Mouse (Mus musculus) T-helper 1 cell (primary cell): Measurements from ENCODE around the gene Dock3.

Experiments
- in situ Hi-C: fragments of 300-600 bp; cut with MboI, MseI; formaldehyde crosslinking; loops from one replicate; pipeline ENCODE4 v1.15.1; 2025; ENCODE audit warnings: high pct_unique_total_duplicates

Dock3 gene

DNA sequence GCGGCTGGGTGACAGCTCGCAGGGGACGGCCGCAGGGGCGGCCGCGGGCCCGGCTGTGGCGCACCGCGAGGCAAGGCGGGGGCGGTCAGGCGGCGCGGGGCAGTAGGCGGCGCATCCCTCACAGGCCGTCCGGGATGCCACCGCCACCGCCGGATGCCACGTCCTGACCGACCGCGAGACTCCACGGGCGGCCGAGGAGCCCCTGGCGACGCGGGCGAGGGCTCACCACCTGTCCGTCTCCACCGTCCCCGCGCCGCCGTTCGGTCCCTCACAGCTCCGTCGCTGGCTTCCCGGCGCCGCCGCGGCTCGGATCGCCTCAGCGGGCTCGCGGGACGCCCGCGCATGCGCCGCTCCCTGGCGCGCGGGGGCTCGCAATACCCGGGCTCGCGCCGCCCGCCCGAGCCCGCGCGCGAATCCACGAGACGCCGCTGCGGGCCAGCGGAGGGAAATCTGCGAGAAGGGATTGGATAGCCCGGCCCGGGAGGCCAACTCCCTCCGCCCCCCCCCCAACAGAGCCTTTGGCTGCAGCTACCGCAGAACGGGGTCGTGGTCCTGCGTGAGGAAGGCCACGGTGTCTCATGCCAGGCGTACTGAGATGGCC lies at the start of gene Dock3:
Gene Dock3 (minus strand): TSS at position 371 of the 601 bp plus-strand sequence.
- in situ Hi-C loops, result no loop called here

DNA sequence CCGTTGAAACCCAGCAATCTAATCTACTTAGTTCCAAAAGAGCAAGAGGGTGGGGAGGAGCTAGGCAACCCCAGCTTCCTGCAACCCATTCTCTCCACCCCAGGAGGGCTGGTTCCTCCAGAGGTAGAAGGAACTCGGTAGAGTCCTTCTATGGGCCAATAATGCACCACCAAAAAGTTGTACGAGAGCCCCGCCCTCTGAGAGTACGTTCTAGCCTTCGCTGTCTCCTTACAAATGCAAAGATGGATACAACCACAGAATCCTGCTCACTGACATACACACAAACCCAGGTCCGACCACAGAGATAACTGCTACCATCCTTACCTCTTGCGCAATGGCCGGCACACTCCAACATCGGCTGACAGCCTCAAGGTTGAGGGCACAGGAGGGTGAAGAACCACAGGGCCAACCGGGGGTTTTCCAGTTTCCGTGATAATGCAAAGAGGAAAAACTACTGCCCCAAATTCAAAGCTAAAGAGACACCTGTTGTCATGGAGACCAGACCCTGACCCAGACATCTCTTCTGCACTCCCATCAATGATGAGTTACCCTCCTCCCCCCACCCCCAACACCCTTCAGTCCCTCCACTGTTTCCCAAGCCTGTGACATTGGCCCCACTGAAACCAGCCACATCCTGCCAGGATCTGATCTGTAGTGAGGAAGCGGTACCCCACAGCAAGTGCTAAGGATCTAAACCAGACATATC lies 48.8 kb upstream of the Dock3 start:
- in situ Hi-C loops, result loop anchor here (10.0 kb wide), 1 partner anchor 254 kb away; the partner anchor contains the start of gene Tmem115

DNA sequence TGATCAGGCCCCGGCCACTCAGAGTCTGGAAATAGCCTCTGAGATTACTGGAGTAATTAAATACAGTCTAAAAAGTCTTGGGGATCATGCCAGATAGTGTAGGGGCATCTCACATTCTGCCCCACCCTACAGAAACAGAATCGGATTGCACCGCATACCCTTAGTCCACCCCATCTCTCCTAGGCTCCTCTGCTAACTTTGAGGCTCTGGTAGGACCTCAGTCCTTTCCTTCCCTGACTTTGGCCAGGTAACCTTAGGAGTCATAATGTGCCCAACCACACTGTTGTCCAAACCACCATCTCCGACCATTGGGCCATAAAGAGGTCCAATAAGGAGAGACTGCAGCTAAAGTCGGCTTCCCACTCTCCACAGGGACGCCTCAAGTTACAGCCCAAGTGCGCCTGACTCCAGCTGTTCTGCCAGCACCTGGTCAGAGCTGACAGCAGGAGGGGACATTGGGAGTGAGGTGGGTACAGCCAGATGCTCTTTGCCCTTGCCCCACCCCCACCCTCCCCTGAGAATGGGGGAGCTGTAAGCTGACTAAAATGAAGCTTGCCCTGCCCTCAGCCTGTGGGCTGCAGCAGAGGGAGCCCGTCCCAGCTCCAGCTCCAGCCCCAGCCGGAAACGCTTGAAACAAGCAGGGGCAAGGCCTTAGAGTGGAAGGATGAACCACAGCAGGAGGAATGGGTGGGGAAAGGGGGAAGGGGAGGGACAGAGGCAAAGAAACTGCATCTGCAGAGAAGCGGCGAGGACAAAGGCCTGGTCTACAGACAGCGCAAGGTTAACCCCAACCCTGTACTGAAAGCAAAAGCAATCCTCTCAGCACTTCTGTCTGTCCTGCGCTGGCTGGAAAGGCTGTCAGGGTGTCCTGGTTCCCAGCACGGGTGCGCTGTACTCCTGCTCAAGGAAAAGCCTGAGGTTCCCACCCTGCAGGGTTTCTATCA lies 47.9 kb upstream of the Dock3 start:
- in situ Hi-C loops, result loop anchor here (10.0 kb wide), 1 partner anchor 255 kb away; the partner anchor contains the start of gene Tmem115

DNA sequence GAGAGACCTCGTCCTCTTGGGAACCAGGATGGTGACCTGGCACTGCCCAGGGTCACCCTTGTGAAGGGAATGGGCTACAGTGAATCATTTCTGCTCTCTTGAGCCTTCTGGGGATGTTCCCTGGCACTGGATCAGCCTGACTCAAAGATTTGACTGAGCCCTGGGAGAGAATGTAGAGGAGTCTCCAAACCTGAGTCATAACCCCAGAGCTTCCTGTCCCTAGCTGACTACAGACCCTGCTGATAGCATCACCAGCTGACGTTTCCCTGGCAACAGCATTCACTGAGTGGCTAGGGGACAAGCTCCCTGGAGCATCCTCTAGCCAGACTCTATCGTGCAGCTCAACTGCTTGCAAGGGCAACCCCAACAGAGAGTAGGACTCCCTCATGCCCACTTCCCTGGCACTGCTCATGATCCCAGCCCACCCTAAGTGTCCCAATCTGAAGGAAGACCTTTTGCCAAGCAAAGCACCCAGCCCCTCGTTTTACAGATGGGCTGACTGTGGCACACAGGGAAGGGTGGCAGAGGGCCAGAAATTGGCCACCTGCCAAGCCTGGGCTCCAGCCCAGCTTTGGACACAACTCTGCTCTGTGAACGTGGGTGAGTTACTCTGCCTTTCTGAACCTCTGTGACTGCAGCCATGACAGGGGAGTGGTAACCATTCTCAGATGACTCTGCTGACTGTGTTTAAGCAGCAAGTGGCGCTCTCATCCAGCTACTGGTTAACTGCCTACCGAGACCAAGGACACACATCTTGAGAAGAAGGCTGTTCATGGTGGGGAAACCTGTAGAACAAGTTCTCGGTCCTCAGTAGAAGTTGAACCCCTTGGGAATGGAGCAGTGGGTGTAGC lies 47.0 kb upstream of the Dock3 start:
- in situ Hi-C loops, result no loop called here

DNA sequence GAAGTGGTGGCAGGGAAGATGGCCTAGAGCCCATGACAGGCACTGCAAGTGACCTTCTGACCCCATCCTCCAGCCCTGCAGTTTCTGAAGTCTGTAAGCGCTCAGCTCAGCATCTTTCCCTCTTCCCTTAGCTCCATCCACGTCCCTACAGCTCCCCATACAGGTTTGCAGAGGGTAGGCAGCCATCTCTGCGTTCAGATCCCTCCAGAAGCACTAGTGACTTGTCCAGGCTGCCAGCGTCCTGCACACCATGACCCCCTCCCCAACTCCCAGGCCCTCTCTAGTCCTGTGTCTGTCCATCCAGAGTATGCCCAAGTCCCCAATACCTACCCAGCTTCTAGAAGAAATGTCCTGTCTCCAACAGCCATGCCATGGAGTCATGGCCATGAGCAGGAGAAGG lies 46.4 kb upstream of the Dock3 start:
- in situ Hi-C loops, result no loop called here

DNA sequence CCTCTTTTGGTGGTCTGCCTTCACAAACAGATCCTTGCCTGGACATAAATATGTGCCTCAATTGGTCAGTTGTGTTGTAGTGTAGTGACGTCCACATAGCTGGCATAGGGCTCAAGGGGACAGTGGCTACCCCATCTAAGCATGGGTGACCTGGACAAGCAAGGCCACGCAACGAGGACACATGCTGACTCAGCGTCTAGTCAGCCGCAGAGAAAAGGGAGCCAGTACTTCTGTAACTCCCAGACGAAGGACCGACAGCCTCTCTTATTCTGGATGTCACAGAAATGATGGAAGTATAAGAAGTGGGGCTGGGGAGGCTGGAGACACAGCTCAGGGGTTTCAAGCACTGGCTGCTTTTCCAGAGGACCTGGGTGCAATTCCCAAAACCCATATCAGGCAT lies 45.9 kb upstream of the Dock3 start:
- in situ Hi-C loops, result no loop called here

DNA sequence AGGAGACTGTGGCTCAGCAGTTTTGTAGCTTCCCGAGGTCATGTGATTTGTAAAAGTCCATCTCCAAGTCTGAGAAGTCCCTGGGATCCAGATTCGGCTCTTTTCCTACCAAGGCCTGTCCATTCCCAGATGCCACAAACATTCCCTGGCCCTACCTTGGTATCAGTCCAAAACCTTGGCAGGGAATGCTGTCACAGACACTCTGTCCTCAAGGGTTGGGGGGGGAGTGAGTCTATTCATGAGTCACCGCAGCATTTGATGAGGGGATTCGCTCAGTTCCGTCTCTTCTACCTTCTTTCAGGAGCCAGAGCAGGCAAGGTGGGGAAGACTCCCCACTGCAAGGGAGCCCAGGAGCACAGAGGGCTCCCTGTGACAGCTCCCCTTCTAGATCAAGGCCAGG lies 44.0 kb upstream of the Dock3 start:
- in situ Hi-C loops, result no loop called here

DNA sequence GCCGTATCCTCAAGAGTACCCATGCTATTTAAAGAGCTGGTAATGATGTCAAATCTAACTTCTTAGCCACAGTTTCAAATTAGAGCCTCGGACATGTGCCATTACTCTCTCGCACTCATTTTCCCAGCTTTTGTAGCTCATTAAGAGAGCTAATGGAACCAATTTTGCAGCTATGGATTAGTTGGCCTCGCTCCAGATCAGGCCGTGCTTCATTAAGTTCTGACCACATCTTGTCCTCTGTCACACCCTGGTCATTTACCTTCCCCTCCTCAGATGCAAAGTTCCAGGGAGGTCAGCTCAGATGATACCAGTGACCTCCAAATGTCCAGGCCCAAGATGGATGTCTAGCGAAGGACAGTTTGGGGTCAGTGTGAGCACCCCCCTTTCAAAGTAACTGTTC lies 43.0 kb upstream of the Dock3 start:
- in situ Hi-C loops, result no loop called here

DNA sequence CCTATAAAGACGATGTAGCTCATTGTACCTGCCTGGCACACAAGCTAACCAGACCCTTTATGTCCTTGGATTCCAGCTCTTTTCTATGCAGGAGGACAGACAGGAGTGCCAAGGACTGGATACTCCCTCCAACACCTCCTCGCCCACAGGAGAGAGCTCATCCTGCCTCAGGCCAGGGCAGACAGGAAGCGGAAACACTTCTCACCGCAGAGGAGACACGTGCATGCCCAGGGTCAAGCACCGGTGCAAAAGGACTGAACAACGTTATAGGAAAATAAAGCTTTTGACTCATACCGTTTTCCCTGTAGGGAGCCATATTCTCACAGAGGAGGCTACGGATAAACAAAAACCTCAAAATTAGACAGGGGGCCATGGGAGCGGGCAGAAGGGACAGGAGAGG lies 41.5 kb upstream of the Dock3 start:
- in situ Hi-C loops, result no loop called here

DNA sequence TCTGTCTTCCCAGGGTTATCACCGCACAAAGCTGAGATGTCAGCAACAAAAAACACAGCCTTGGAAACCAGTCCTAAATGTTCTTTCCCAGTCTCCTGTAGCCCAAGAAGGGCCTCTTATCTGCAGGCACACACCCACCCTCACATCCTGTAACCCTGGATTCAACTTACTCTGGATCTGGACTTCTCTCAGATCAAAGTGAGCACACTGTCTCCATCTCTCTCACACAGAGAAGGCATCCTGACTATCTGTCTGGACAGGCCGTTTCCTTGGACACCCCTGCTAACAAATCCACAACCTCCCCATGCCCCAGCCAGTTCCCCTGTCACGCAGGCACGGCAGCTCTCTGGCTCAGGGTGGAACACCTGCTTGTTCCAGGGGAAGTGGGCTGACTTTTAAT lies 40.6 kb upstream of the Dock3 start:
- in situ Hi-C loops, result no loop called here

DNA sequence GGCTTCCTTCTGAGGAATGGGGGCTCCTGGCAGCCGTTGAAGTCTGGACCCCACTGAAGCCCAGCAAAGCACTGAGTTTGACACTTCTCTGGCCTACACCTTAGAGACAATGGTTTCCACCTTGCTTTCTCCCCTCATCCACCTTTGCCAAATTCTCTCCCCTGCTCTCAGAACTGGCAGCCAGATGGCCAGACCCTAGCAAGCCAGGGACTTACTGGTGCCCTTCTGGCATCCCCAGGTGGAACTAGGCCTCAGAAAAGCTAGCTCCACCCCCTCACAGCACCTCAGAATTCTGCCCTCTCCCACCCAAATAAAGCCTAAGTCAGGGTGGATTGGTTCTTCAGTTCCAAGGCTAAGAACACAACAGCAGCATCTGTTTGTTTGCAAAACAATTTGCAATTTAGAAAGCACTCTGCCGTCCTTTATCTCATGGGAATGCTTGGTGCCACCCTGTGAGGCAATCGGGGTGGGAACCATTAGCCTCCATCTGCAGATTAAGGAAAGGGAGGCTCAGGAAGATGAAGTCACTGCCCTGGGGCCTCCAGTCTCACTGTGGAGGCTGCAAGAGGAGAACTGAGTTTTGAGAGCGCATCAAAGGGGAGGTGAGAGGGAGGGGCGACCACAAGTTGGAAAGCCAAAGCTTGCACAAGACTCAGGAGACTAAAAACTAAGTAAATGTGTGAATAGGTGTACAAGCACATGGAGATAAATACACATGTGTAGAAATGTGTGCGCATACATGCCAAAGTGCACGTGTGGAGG lies 39.6 kb upstream of the Dock3 start:
- in situ Hi-C loops, result no loop called here

DNA sequence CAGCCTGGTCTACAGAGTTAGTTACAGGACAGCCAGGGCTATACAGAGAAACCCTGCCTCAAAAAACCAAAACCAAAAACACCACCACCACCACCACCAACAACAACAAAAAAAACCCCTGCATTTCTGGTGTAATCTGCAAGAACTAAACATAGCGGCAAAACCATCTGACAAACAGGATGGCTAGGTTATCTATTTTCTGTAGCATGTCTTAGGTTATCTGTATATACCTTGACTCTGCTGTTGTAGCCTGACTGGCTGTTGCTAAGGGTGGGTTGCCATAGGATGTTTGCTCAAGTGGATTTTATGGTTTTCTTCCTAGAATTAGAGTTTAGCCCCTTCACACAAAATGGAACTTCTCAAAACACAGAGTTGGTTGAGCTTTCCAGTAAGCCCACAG lies 38.1 kb upstream of the Dock3 start:
- in situ Hi-C loops, result no loop called here

DNA sequence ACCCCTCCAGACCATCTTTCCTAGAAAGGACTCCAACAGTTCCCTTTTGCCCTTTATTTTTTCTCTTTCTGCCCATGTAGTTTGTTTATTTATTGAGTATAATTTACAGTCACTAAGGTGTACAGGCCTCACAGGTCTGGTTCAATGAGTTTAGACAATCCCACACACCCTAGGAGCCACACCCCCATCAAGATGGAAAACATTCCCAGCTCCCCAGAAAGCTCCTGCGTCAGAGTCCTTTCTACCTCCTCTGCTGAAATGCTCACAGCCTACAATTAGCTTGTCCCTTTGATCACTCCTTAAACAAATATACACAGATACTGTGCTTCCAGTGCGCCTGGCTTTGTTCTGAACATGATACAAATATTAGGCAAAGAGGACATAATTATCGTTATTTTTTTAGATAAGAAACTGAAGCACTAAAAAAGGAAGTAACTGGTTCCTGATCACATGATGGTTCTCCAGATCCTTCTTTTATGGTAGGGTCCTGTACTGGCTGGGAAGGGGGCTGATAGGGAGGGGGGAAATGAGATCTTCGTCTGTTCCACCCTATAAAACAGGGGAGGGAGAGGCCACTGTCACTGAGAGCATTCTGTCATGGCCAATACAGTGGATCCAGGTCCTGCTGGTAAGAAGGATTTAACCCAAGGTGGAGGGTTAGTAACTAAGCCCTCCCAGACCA lies 36.2 kb upstream of the Dock3 start:
- in situ Hi-C loops, result no loop called here

DNA sequence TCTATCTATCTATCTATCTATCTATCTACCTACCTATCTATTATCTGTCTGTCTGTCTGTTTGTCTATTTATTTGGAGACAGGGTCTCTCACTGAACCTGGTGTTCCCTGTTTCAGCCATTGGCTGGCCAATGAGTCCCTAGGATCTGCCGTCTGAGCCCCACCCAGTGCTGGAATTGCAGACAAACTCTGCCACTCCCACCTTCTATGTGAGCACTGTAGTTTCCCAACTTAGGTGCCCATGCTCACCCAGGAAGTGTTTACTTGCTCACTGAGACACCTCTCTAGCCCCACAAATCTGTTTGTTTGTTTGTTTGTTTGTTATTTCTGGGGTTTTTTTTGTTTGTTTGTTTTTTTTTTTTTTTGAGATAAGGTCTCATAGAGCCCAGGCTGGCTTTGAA lies 35.3 kb upstream of the Dock3 start:
- in situ Hi-C loops, result no loop called here

DNA sequence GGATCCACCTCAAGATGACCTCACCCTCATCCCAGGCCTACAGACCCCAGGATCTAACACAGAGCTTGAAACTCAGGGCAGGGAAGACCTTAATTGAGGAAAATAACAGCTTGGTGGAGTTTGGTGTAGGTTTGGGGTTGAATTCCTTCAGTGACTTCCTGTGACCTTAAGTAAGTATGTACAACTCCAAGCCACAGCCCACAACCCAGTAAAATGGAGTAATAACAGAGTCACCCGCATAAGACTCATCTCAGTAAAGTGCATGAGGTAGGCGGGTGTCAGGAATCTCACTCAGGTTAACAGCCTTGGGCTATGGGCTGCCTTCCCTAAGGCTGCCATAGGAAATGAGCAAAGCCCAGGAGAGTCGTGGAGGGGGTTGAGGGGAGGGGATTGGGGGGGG lies 33.0 kb upstream of the Dock3 start:
- in situ Hi-C loops, result no loop called here

DNA sequence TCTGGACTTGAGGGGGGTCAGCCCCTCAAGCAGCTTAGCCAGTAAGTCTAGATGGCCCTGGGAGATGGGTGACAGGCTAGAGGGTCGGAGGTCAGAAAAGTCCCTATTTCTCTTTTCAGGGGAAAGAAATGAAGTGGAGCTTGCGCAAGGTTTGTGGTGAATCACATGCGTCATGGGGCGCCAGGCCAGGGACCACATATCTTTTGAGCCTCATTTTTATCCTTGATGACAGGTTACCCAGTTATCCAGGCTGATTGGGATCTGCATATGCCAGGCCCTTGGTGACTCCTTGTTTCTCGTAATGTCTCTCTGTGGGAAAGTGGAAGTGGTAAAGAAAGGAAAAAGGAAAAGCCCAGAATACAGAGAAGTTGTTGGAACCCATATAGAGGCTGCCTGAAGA lies 32.2 kb upstream of the Dock3 start:
- in situ Hi-C loops, result no loop called here

DNA sequence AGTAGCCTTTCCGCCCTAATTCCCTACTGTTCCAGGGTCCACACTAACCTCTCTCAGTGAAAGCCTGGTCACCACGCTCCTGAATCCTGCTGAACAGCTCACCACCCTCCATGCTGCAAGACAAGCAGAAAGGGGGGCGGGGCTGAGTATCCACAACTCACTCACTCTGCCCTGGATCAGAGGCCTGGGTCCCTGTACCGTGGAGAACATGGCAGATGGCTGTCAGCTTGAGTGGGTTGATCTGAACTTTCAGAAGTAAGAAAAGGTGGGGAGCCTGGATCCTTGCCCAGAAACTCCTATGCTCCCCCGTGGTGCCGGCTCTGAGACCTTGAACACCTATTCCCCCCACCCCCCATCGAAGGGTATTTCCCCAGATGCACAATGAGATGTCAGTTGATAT lies 30.7 kb upstream of the Dock3 start:
- in situ Hi-C loops, result no loop called here

DNA sequence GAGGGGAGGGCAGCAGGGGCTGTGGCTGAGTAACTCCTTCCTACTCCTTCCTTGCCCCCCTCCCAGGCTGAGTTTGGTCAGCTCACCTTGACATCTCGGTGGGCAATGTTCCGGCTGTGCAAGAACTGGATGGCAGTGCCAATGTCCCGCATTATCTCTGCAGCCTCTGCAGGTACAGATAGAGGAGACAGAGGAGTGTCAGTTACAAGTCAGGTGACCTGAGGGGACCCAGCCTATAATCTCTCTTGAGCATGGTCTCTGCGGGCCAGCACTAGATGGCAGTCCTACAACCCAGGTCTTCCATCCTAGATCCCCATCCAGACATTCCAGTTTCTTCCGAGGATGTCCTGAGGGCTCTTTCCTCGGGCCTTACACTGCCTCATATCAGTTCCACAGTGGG lies 30.1 kb upstream of the Dock3 start:
- in situ Hi-C loops, result no loop called here

DNA sequence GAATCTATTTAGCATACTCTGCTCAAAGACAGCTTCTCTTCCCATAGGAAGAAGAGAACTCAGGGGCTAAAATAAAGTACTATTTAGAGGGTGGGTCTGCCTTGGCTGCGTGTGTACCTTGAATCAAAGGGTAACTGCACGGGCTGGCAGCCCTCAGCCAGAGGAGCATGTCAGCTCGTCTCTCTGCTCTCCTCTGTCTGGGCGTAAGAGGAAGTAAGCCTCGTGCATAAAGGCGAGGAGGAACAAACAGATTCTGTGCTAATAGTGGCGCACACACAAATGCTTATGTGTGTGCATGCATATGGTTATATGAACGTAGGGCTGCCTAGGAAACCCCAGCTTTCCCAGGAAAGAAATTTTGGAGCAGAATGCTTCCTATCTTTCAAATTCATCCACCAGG lies 29.1 kb upstream of the Dock3 start:
- in situ Hi-C loops, result no loop called here

DNA sequence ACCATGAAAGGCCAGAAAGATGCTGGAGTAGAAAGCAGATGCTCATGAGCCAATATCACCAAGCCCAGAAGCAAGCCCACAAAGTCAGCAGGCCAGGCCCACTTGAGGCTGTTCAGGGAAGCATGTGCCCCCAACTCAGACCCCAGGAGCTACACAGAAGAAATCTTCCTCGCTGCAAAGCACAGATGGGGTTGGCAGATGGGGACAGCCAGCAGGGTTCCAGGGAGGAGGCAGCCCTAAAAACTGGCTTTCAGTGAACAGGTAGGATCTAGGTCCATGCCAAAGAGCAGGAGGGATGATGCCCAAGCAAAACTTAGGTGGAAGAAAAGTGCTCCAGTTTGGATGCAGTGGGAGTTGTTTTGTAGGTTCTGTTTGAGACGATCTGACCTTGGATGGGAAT lies 28.7 kb upstream of the Dock3 start:
- in situ Hi-C loops, result no loop called here
